Mouse (Mus musculus): ENCODE data around the gene Mrgprf. TPM values are rescaled to one million over a fixed set of nuclear protein-coding genes. Genes with fewer than 3 reads are reported as not detected.

Mrgprf gene
- polyA plus RNA-seq, 1 experiment from 2014 or later = not detected

- no peak overlapping the region for H3K4me3 ChIP-seq (ENCODE audit: low read depth, low read length)
- H3K9ac ChIP-seq (ENCODE audit: low read depth, low read length) = no peak overlapping the region
- no peaks in the 10 kb centered on the region for H3K36me3 ChIP-seq (ENCODE audit: control insufficient read depth, insufficient read depth, low read length)
- 76% methylated on average over 3 of the region's 3 CpGs for WGBS
- H3K4me2 ChIP-seq = no peak overlapping the region
- H3K27me3 ChIP-seq (replicated peaks; ENCODE audit: control insufficient read depth, insufficient read depth, low read length) = no peaks in the 10 kb centered on the region
- H3K9me3 ChIP-seq (ENCODE audit: control insufficient read depth, low read length) = no peaks in the 10 kb centered on the region
- H3K4me1 ChIP-seq (replicated peaks; ENCODE audit: control insufficient read depth, insufficient read depth, low read length) = no peaks in the 10 kb centered on the region
- DNase-seq (ENCODE audit: low spot score) (no peak), ATAC-seq (replicated peaks; ENCODE audit: low FRiP score) (no peak)
- H3K27ac ChIP-seq (ENCODE audit: low read depth, low read length) = no peak overlapping the region
Measured at GRCm38 (mm10) chr7:145335616-145336332, 35.1 kb downstream of the Mrgprf start.

- Histone ChIP-seq H3K4me2 (no peak overlapping the region), H3K4me1 (replicated peaks; ENCODE audit: control insufficient read depth, insufficient read depth, low read length) (no peaks in the 10 kb centered on the region), H3K9me3 (ENCODE audit: control insufficient read depth, low read length) (no peaks in the 10 kb centered on the region), H3K4me3 (ENCODE audit: low read depth, low read length) (no peak overlapping the region), H3K27ac (ENCODE audit: low read depth, low read length) (no peak overlapping the region), H3K27me3 (replicated peaks; ENCODE audit: control insufficient read depth, insufficient read depth, low read length) (no peaks in the 10 kb centered on the region), H3K9ac (ENCODE audit: low read depth, low read length) (no peak overlapping the region), H3K36me3 (ENCODE audit: control insufficient read depth, insufficient read depth, low read length) (no peaks in the 10 kb centered on the region)
- 57% methylated on average over 2 of the region's 2 CpGs for WGBS
- DNase-seq (ENCODE audit: low spot score) = no peak
- ATAC-seq (replicated peaks; ENCODE audit: low FRiP score) = no peak
Measured at GRCm38 (mm10) chr7:145337889-145338288, 37.3 kb downstream of the Mrgprf start.

- DNase-seq (ENCODE audit: low spot score) = peak; percentile 43
- H3K4me3 ChIP-seq (ENCODE audit: low read depth, low read length) = no peak overlapping the region
- no peaks in the 10 kb centered on the region for H3K27me3 ChIP-seq (replicated peaks; ENCODE audit: control insufficient read depth, insufficient read depth, low read length)
- no peak overlapping the region for H3K27ac ChIP-seq (ENCODE audit: low read depth, low read length)
- 79% methylated on average over 5 of the region's 5 CpGs for WGBS
- H3K9me3 ChIP-seq (ENCODE audit: control insufficient read depth, low read length) = no peaks in the 10 kb centered on the region
- H3K4me1 ChIP-seq (replicated peaks; ENCODE audit: control insufficient read depth, insufficient read depth, low read length) = no peaks in the 10 kb centered on the region
- H3K36me3 ChIP-seq (ENCODE audit: control insufficient read depth, insufficient read depth, low read length) = no peaks in the 10 kb centered on the region
- no peak for ATAC-seq (replicated peaks; ENCODE audit: low FRiP score)
- H3K9ac ChIP-seq (ENCODE audit: low read depth, low read length) = no peak overlapping the region
- H3K4me2 ChIP-seq = no peak overlapping the region
Measured at GRCm38 (mm10) chr7:145340248-145340904, 39.7 kb downstream of the Mrgprf start.

Other genes starting within 250 kb of the Mrgprf start
- 0.29 and 0.67 TPM in 2 replicates for gene 1810010D01Rik, start 92.7 kb upstream of the Mrgprf start, polyA plus RNA-seq (2014; fragmentation: Nextera tagmentation; extraction: Ambion mirVana)
- gene Tpcn2, start 16.8 kb upstream of the Mrgprf start, polyA plus RNA-seq (2014; fragmentation: Nextera tagmentation; extraction: Ambion mirVana) = 2.3 and 2.4 TPM in 2 replicates
- not detected in 2 replicates for gene Mrgprd, start 14.0 kb downstream of the Mrgprf start, polyA plus RNA-seq (2014; fragmentation: Nextera tagmentation; extraction: Ambion mirVana)